Mouse (Mus musculus): ENCODE results near the gene Lbh.

Lbh gene

DNA sequence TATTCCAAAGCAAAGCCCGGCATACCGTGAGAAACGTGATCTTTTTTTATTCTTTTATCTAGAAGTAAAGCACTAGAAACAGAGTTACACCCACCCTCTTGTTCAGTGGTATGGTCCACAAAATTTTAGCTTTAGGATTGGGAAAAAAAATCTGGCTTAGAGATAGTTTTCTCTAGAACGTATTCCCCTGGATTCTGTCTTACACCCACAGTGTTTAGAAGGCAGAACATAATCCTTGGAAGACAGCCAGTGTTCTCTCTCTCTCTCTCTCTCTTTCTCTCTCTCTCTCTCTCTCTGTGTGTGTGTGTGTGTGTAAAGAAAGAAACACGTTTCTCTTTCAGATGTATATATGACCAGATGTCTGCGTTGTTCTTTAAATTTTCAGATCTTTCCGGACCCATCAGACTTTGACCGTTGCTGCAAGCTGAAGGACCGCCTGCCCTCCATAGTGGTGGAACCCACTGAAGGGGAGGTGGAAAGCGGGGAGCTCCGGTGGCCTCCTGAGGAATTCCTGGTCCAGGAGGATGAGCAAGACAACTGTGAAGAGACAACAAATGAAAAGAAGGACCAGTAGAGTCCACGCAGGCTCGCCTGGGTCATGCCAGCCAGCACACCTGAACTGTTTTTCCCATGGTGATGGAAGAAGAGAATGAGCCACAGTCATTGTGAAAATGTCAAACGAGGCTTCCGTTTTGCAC, 20.9 kb downstream of the Lbh start:
- DNase-seq (ENCODE audit: low read depth, low spot score), result no peak

DNA sequence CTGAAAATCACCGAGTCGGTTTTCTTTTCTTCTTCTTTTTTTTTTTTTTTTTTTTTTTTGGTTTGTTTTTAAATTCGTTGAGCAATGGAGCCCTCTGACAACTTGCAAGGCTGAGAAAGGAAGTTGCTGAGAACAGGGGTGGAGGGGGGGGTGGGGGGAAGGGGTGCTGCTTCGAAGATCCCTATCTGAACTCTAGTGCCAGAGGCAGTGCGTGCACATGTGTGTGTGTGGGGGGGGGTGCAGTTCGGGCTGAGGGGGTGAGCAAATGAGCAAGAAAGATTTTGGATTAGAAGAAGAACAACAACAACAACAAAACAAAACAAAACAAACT, 21.4 kb downstream of the Lbh start:
- no peak for DNase-seq (ENCODE audit: low read depth, low spot score)

DNA sequence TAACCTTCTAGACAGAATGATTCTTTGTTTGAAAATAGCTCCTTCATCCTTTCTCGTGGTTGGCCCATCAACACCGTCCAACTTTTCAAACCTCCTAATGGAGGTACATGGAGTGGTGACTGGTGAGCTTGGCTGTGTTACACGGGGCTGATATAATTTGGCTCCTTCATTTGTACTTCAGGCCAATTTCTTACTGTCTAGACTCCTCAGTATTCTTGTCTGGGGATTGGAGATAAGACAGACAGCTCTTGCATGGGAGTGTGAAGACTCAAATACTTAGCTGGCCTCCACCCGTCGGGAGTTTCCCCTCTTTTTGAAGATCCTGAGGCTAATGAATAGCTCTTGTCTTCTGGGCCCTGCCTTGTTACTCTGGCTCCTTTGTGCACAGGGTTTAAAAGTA, 26.3 kb downstream of the Lbh start:
- peak; percentile 4 for DNase-seq (ENCODE audit: low read depth, low spot score)

DNA sequence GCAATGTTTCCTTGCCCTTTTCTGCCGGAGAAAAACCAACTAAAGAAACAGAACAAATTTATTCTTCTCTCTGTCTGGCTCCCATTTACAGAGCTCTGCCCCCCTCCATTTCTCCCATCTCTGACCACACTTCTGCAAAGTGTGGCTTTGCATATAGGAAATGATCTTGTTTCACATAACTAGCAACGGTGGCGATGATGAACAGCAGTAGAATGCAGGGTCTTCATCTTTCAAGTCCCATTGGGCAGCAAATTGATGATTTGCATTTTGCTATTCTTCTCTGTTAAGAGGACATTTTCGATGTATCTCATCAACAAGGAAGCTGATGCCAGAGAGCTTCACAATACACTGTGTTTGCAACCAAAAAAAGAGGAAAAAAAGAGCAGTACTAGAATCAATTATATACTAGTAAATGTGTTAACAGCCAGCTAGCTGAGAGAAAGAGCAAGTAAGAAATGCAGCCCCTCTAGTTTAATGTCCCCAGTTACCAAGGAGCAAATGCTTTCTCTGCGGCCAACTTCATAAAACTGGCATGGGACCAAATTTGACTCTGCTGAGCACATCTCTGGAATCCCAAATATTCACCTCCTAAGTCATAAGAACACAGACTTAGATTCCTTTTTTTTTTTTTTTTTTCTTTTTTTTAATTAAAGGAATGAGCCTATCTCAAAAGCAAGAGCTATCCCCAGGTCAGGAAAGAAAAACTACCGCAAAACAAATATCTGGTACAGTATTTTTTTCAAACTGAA, 29.2 kb downstream of the Lbh start:
- no peak for DNase-seq (ENCODE audit: low read depth, low spot score)

DNA sequence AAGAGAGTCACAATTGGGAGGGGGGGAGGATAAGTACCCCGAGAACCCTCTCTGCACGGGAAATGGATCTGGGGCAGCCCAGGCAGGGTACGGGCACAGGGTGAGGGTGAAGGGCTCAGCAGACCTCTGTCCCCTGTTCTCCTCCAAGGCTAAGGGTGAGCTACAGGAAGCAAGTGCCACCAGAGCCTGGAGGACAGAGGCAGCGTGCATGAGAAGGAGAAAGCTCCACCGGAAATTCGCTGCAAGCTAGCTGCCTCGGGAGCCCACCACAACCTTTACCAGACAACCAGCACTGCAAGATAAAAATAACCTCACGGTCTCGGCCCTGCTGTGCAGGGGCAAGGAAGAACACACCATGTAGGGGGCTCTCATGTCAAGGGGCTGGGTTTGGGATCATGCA, 30.0 kb downstream of the Lbh start:
- DNase-seq (ENCODE audit: low read depth, low spot score), result no peak

DNA sequence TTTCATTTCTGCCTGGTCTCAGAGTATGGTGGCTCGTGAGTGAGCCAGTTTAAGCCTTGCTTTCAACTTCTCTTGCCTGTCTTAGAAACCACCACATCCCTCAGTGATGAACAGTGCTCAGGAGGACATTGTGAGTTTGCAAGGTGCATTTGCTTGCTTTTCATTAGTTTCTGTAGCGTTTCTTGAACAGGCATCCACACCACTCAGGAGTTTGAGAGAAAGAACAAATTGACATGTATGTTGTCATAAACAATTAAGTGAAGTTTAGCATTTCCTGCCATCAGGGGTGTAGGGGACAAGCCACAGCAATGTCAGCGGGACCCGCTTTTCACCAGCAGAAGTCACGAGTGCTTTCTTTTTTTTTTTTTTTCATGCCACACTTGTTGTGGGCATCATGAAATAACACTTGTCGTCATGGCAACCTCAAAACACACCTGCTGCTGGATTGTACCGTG, 31.2 kb downstream of the Lbh start:
- DNase-seq (ENCODE audit: low read depth, low spot score), result no peak

DNA sequence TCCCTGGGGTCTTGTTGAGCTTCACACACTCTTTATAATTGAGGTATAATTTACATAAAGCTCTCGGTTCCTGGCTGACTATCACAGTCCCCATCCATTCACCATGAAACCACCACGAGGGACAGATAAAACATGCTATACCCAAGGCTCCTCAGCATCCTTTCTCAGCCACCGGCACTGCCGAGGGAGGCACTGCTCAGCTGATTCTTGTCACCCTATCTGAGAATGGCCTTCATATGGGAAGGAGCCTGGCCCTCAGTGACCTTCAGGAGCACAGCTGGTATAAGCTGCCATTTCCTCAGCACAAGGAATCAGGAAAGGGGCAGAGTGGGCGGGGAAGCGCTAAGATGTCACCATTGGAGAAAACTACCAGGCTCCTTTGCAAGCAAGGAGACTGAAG, 33.2 kb downstream of the Lbh start:
- no peak for DNase-seq (ENCODE audit: low read depth, low spot score)

DNA sequence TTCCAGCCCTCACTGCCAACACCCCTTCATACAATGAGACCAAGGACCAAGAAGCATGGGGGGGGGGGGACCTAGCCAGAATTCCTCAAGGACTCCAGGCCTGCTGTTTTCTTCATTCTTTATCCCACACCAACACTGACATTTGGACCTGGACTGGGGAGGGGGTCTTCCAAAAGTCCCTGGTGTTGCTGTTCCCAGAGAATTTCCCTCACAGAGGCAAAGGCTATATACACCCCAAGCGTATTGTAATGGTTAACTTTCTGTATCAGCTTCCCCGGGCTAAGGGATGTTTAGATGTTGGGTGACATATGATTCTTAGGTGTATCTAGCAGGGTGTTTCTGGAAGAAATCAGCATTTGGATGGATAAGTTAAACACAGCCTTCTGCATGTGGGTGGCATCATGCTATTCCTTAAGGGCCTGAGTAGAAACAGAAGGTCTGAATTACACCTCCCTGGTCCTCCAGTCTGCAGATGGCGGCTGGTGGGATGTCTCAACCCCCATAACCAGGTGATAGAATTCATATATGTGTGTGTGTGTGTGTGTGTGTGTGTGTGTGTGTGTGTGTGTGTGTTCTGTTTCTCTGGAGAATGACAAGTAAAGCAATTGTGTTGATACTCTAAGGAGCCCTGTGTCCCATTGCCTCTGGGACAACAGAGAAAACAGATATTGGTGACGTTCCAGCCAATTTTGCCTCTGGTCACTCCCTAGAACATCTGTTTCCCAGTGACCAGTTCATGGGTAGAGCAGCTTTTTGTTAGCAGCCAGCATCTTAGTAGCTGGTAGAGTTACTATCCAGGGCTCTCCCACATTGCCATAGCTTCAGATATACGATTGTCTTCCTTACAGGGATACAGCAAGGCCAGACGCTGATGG, 35.9 kb downstream of the Lbh start:
- no peak for DNase-seq (ENCODE audit: low read depth, low spot score)

DNA sequence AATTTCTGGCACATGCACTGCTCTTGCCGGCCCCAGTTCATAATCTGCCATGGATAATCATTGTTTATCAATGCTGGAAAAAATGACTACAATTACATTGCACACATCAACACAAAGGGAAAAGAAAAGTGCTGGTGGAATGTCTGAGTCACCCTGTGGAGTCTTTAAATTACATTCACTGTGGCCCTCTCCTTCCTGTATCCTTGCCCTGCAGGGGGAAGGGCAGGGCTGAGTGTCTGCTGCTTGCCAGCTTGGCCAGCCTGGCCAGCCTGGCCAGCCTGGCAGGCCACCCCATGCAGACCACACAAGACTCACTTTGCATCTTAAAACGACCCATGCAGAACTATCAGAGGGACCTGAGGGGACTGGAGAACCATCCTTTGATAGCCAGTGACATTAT, 37.4 kb downstream of the Lbh start:
- DNase-seq (ENCODE audit: low read depth, low spot score), result no peak

DNA sequence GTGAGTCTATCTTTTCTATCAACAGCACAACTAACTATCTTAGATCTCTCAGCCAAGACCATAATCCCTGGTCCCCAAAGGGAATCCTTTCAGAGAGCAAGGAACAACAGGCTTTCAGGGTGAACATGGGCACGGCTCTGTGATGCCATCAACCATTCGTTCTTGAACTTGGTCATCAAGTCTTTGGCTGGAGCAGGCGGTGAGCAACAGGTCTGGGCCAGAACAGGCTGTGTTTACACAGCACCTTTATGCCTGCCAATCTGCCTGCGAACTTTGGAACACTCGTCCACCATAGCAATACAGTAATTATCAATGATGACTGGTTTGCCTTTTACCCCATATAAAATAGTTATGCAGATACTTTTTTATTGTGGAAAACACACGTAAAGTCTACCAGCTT, 38.9 kb downstream of the Lbh start:
- DNase-seq (ENCODE audit: low read depth, low spot score), result no peak

DNA sequence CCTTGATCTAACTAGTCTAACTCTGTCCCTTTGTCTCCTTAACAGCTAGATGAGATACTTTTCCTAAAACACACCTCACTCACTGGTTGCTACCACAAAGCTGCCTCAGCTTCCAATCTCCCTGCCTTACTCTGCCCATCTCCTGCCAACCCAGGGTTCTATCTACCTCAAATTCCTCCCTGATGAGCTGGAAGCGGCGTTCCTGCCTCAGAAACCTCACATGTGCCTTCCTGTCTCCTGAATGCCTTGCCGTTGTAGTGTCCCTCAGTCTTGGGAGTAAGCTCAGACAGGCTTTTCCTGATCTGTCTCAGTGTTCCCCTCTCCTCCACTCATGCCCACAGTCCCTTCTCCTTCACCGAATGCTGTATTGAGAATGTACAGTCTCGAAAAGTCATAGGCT, 40.8 kb downstream of the Lbh start:
- no peak for DNase-seq (ENCODE audit: low read depth, low spot score)

DNA sequence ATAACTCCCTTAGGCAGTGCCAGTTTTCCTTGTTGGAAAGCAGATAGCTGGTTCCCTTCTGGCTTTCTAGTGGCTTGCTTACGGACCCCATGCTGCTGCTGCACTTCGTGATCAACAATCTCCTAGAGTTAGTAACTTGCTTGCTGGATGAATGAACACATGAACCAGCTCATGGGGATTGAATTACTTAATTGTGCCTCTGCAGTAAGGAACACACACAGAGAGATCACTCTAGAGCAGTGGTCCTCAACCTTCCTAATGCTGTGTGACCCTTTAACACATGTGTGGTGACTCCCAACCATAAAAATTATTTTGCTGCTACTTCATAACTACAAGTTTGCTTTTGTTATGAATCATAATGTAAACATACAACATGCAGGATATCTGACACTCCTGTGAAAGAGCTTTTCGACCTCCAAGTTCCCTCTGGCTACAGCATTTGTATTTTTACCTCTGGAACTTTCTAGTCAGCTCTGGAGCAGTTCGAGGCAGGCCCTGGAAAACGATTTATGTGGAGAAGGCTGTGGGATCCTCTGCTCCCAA, 41.5 kb downstream of the Lbh start:
- DNase-seq (ENCODE audit: low read depth, low spot score), result no peak

DNA sequence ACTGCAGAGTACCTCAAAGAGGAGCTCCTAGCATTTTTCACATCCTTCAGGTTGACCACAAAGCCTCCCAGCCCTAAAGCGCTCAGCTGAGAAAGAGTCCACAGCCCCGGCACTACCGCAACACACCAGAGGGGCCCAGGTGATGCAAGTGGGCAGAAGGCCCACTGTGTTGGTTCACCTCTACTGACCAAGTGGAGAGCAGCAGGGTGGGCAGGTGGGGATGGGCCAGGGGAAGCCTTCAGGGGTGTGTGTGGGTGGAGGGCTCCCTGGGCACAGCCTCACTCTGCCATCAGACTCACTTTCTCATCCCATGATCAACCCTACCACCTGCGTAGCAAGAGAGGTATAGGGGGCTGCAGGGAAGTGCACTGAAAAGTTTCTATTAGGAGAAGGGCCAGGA, 42.1 kb downstream of the Lbh start:
- no peak for DNase-seq (ENCODE audit: low read depth, low spot score)

DNA sequence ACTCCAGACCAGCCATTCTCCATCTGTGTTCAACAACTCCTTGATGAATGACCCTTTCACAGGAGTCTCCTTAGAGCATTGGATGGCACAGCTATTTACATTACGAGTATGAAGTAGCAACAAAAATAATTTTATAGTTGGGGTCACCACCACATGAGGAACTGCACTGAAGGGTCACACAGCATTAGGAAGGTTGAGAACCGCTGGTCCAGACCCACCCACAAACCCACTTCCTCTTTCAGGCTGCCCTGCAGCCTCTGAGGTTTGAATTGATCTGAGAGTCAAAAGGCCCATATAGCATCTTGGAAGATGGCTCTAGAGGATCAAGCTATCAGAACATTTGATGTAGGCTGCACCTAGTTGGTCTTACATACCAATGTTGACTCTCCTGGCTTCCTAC, 42.8 kb downstream of the Lbh start:
- DNase-seq (ENCODE audit: low read depth, low spot score), result no peak

DNA sequence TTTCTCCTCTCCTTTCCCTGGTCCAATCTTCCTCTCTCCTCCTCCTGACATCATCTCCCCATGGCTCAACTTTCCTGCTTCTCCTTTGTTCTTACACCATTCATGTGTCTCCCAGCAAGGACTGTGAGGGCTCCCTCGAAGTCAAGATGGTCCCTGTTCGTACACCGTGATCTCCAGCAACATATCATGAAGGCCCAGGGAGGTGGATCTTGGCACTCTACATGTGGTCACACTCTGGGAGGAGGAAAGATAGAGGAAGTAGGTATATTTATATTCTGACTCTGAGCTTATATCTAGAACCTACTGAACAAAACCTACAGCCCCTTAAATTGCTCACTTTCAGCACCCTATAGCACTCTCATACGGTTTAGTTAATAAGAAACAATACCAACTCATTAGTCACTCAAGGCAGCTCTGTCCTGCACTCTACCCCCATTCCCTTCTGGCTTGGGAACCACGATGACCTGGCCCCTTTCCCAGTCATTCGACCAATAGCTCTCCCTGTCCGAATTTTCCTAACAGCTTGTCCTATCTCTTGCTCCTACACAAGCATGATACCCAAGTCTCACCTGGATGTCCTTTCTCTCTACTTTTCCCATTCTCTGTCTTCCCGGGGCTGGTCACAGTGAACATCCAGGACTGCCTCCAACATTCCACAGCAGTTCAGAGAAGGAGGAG, 44.0 kb downstream of the Lbh start:
- no peak for DNase-seq (ENCODE audit: low read depth, low spot score)

DNA sequence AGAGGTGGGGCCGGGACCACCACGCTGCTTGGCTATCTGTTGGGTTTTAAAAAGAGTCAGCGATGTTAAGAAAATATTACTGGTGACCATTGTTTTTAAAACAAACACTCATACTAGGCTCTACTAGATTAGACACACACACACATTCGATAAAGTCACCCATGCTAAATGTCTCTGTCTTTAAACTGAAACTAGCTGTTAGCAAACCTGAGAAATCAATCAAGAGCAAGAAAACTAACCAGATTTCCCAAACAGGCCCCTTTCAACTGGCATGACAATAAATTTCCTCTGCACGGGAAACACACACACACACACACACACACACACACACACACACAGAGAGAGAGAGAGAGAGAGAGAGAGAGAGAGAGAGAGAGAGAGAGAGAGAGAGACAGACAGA, 47.6 kb downstream of the Lbh start:
- no peak for DNase-seq (ENCODE audit: low read depth, low spot score)

DNA sequence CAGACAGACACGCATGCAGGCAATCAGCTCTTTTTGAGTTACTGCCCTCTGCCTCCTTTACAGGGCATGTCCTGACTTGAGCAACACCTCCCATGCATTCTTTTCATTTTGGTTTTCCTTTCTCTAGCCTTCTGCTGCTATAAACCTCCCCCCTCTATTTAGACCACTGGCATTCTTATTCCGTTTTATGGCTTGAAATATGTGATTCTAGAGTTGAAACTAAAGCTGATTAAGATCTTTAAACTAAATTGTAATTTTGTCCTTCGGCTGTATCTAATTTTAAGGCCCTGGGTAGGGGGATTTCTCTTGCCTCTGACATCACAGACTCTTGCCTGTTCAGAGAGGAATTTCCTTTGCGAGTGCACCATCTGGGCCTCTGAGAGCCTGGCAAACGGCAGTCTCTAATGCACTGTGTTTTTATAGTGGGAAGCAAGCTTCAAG, 48.0 kb downstream of the Lbh start:
- DNase-seq (ENCODE audit: low read depth, low spot score), result no peak

DNA sequence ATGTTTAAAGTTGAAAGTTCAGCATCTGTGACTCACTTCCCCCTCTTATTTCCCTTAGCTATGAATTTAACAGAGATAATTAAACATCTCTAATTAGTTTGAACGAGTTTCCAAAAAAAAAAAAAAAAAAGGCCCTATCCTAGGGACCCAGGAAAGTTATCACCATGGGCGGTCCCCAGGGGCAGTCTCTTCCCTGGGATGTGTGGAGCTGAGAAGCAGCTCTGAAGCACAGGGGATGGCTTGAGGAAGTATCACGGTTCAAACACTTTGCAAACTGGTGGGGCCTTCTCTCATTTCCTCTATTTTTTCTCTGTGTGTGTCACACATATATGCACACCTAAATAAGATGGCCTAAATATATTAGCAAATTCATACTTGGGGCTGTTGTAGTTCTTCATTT, 48.8 kb downstream of the Lbh start:
- no peak for DNase-seq (ENCODE audit: low read depth, low spot score)

DNA sequence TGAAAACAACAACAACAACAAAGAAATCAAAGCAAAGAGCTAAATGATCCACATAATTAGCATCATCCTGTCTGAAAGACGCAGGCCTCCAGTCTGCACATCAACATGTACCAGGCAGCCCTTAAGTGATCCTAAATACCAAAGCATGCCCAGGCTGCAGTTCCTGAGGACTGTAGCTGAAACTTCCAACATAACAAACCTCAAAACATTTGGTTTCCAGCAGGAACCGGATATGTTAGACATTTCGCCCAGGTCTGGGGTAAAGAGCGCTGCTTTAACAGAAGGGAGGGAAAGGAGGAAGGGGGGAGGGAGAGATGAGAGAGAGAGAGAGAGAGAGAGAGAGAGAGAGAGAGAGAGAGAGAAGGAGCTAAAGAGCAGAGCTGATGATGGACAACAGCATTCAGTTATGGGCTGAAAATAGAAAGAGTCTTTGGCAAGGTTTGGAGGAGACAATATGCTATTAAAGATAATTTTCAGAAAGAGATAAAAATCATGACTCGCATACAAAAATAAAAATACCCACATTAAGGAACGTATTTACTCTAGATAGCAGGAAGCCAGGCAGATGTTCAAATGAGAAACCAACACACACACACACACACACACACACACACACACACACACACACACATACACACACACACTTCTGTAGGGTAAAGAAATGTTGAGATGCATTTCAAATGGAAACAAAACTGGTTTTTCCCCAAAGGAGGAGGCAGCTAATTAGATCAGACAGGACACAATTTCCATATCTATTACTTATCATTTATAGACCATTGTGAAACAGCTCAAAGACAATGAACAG, 49.5 kb downstream of the Lbh start:
- no peak for DNase-seq (ENCODE audit: low read depth, low spot score)

DNA sequence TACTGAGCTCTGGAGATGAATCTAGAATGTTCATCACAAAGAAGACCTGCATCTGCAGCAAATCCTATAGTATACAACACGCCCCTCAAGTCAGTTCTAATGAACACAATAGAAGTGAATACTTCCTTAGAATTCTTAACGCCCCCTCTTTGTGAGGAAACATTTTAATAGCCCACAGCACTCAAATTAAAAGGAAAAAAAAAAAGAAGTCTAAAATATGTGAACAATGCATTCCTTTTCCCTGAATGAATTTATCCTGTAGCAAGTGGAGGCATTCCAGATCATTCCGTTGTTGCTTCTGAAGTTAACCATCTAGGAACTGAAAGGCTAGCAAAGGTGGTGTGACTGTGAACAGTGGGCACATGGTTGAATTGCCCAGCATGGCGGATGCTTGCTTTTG, 50.6 kb downstream of the Lbh start:
- no peak for DNase-seq (ENCODE audit: low read depth, low spot score)

DNA sequence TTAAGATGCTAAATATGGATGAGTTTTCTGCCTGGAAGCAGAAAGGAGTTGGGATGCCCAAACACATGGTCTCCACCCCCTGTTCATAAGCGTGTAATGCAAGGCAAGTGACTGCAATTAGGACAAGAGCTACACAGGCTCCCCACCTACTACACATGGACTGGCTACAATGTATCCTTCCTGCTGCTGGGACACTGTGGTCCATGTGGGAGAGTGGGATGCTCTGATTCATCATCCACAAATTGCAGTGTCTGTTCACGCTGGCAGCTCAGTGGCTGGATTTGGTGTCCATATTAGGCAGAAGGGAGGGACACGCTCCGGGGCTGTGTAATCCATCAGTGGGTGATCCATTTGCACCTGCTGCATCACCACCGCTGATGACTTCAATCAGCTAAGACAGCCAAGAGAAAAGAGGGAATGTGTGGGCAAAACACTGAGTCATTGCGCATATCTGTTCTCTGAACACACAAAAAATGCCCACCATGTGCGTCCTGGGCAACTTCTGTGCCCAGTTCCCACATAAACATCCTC, 52.6 kb downstream of the Lbh start:
- DNase-seq (ENCODE audit: low read depth, low spot score), result no peak

Data from ES-CJ7 (cell line).